Mouse (Mus musculus): ENCODE data around the gene Trrap. TPM values are rescaled to one million over a fixed set of nuclear protein-coding genes. Genes with fewer than 3 reads are reported as not detected.

Trrap gene
- polyA plus RNA-seq, 1 experiment from 2014 or later: 15.5 TPM

DNA sequence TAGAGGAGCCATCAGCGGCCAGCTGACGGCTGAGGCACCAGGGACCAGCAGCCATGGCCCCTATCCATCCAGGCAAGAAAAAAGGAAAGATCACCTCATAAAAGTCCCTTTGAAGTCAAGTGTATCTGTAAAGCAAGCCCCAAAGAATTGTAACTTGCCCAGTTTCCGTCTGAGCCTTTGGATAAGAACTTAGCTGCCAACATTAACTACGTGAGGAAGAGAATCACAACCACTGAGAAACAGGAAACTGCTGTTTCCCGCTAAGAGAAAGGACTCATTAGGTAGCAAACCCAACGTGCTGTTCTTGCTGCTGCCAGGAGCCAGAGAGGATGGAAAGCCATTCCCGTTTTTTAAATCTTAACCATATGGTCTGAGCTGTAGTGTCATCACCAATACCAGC is 103.2 kb downstream of the Trrap start:
- Histone ChIP-seq H3K4me1 (ENCODE audit: control insufficient read depth, low read depth, low read length) (no peaks in the 10 kb centered on the region), H3K9me3 (replicated peaks; ENCODE audit: control insufficient read depth, low read length) (no peaks in the 10 kb centered on the region), H3K36me3 (ENCODE audit: control insufficient read depth, insufficient read depth) (no peaks in the 10 kb centered on the region), H3K9ac (ENCODE audit: low read depth, low read length) (no peak overlapping the region), H3K27ac (ENCODE audit: low read length) (no peak overlapping the region), H3K4me2 (ENCODE audit: low read depth, low read length) (no peak overlapping the region), H3K4me3 (ENCODE audit: low read depth, low read length) (no peak overlapping the region), H3K27me3 (ENCODE audit: control insufficient read depth, insufficient read depth, low read depth, low read length) (no peaks in the 10 kb centered on the region)
- no peak for ATAC-seq (ENCODE audit: low read depth)
- 31% methylated on average over 7 of the region's 7 CpGs for WGBS (ENCODE audit: insufficient replicate concordance)

- Histone ChIP-seq H3K27ac (ENCODE audit: low read length) (no peak overlapping the region), H3K4me1 (ENCODE audit: control insufficient read depth, low read depth, low read length) (no peaks in the 10 kb centered on the region), H3K36me3 (ENCODE audit: control insufficient read depth, insufficient read depth) (no peaks in the 10 kb centered on the region), H3K4me3 (ENCODE audit: low read depth, low read length) (no peak overlapping the region), H3K4me2 (ENCODE audit: low read depth, low read length) (no peak overlapping the region), H3K27me3 (ENCODE audit: control insufficient read depth, insufficient read depth, low read depth, low read length) (no peaks in the 10 kb centered on the region), H3K9me3 (replicated peaks; ENCODE audit: control insufficient read depth, low read length) (no peaks in the 10 kb centered on the region), H3K9ac (ENCODE audit: low read depth, low read length) (no peak overlapping the region)
- 85% methylated on average over 1 of the region's 1 CpGs for WGBS (ENCODE audit: insufficient replicate concordance)
- no peak for ATAC-seq (ENCODE audit: low read depth)
Observed at GRCm38 (mm10) chr5:144871775-144872174, 104.2 kb downstream of the Trrap start.

GRCm38 (mm10) chr5:144872326-144872725 is 104.8 kb downstream of the Trrap start:
- Histone ChIP-seq H3K4me1 (ENCODE audit: control insufficient read depth, low read depth, low read length) (no peaks in the 10 kb centered on the region), H3K9me3 (replicated peaks; ENCODE audit: control insufficient read depth, low read length) (no peaks in the 10 kb centered on the region), H3K9ac (ENCODE audit: low read depth, low read length) (no peak overlapping the region), H3K27me3 (ENCODE audit: control insufficient read depth, insufficient read depth, low read depth, low read length) (no peaks in the 10 kb centered on the region), H3K27ac (ENCODE audit: low read length) (no peak overlapping the region), H3K4me3 (ENCODE audit: low read depth, low read length) (no peak overlapping the region), H3K4me2 (ENCODE audit: low read depth, low read length) (no peak overlapping the region), H3K36me3 (ENCODE audit: control insufficient read depth, insufficient read depth) (no peaks in the 10 kb centered on the region)
- ATAC-seq (ENCODE audit: low read depth): no peak
- whole genome bisulfite sequencing (ENCODE audit: insufficient replicate concordance): 61% methylated on average over 5 of the region's 5 CpGs

DNA sequence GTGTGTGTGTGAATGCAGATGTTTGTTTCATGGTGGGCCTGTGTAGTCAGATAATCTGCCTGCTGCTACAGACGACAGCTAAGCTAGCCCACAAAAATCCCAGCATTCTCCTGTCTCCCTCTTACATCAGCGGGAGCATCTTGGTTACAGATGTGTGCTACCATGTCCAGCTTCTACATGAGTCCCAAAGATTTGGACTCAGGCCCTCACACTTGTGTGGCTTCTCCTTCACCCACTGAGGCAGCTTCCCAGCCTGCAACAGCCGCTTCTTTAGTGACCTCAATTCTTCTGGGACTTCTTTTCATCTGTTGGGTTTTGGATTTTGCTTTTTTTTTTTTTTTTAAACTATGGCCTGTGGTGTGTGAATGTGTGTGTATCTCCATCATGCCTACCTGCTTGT is 105.3 kb downstream of the Trrap start:
- H3K27me3 ChIP-seq (ENCODE audit: control insufficient read depth, insufficient read depth, low read depth, low read length): no peaks in the 10 kb centered on the region
- no peaks in the 10 kb centered on the region for H3K4me1 ChIP-seq (ENCODE audit: control insufficient read depth, low read depth, low read length)
- 57% methylated on average over 3 of the region's 3 CpGs for WGBS (ENCODE audit: insufficient replicate concordance)
- no peaks in the 10 kb centered on the region for H3K9me3 ChIP-seq (replicated peaks; ENCODE audit: control insufficient read depth, low read length)
- H3K4me2 ChIP-seq (ENCODE audit: low read depth, low read length): no peak overlapping the region
- no peak overlapping the region for H3K4me3 ChIP-seq (ENCODE audit: low read depth, low read length)
- H3K27ac ChIP-seq (ENCODE audit: low read length): no peak overlapping the region
- no peak overlapping the region for H3K9ac ChIP-seq (ENCODE audit: low read depth, low read length)
- ATAC-seq (ENCODE audit: low read depth): no peak
- H3K36me3 ChIP-seq (ENCODE audit: control insufficient read depth, insufficient read depth): no peaks in the 10 kb centered on the region

GRCm38 (mm10) chr5:144875227-144875626 is 107.7 kb downstream of the Trrap start:
- Histone ChIP-seq H3K4me3 (ENCODE audit: low read depth, low read length) (no peak overlapping the region), H3K4me1 (ENCODE audit: control insufficient read depth, low read depth, low read length) (no peaks in the 10 kb centered on the region), H3K27ac (ENCODE audit: low read length) (no peak overlapping the region), H3K27me3 (ENCODE audit: control insufficient read depth, insufficient read depth, low read depth, low read length) (no peaks in the 10 kb centered on the region), H3K9me3 (replicated peaks; ENCODE audit: control insufficient read depth, low read length) (no peaks in the 10 kb centered on the region), H3K4me2 (ENCODE audit: low read depth, low read length) (no peak overlapping the region), H3K9ac (ENCODE audit: low read depth, low read length) (no peak overlapping the region), H3K36me3 (ENCODE audit: control insufficient read depth, insufficient read depth) (no peaks in the 10 kb centered on the region; the same call in 1 of the 2 replicates)
- WGBS (ENCODE audit: insufficient replicate concordance): 76% methylated on average over 6 of the region's 6 CpGs
- no peak for ATAC-seq (ENCODE audit: low read depth)

DNA sequence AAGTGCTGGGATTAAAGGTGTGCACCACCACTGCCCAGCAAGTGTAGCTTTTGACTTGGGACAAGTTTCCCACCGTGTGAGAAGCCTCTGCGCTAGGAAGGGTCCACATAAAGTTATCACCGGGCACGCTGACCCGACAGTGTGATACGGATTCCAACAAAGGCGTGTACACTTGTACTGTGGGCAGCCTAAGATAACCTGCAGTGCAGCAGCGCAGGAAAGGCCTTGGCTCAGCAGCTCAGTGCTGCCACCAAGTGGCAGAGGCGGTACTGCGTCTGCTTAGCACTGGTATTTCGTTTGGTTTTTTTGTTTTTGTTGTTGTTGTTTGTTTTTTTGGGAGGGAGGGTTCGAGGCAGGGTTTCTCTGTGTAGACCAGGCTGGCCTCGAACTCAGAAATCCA is 108.4 kb downstream of the Trrap start:
- ATAC-seq (ENCODE audit: low read depth): peak; percentile 31

GRCm38 (mm10) chr5:144877021-144877420 is 109.5 kb downstream of the Trrap start:
- Histone ChIP-seq H3K4me1 (ENCODE audit: control insufficient read depth, low read depth, low read length) (no peaks in the 10 kb centered on the region), H3K9ac (ENCODE audit: low read depth, low read length) (no peak overlapping the region)
- 81% methylated on average over 15 of the region's 15 CpGs for WGBS (ENCODE audit: insufficient replicate concordance)

More for the DNA sequence above, 108.4 kb downstream of the Trrap start:
- no peak overlapping the region for H3K4me2 ChIP-seq (ENCODE audit: low read depth, low read length)
- no peak overlapping the region for H3K27ac ChIP-seq (ENCODE audit: low read length)
- 4% methylated on average over 13 of the region's 13 CpGs for WGBS (ENCODE audit: insufficient replicate concordance)
- H3K36me3 ChIP-seq (ENCODE audit: control insufficient read depth, insufficient read depth): no peaks in the 10 kb centered on the region; the same call in 1 of the 2 replicates
- H3K9me3 ChIP-seq (replicated peaks; ENCODE audit: control insufficient read depth, low read length): no peaks in the 10 kb centered on the region
- no peak overlapping the region for H3K4me3 ChIP-seq (ENCODE audit: low read depth, low read length)
- no peaks in the 10 kb centered on the region for H3K27me3 ChIP-seq (ENCODE audit: control insufficient read depth, insufficient read depth, low read depth, low read length)
- H3K9ac ChIP-seq (ENCODE audit: low read depth, low read length): no peak overlapping the region
- no peaks in the 10 kb centered on the region for H3K4me1 ChIP-seq (ENCODE audit: control insufficient read depth, low read depth, low read length)

DNA sequence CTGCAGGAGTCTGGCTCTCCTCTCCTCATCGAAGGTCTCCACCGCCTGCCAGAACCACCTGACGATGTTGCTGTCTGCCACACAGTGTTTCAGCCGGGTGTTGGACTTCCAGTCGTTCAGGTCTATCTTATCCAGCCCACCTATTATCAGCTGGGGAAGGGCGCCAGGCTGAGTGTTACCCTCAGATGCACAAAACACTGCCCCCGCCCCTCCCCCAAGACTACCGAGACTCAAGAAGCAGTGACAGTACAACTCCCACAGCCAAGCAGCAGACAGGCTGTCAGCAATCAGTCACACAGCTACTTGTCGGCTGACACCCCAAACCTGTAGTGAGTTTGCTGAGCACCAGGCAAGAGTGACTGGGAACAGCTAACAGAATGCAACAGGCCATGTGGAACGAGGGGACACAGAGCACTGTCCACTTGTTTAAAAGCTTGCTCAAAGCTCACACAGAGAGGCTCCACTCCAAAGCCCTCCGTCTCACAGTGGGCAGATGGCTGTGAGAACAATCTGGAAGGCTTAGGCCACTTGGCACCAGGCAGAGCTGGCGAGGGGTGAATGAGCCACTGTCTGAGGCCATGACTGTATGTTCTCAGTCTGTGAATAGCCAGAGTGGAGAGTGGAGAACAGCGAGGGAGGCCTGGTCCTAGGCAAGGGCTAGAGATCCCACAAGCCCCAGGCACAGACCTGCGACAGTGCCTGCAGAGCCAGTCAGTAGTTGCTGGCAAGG is 114.3 kb downstream of the Trrap start:
- ATAC-seq (ENCODE audit: low read depth): no peak
- H3K4me3 ChIP-seq (ENCODE audit: low read depth, low read length): no peak overlapping the region
- no peaks in the 10 kb centered on the region for H3K9me3 ChIP-seq (replicated peaks; ENCODE audit: control insufficient read depth, low read length)
- no peaks in the 10 kb centered on the region; the same call in none of the 2 replicates for H3K36me3 ChIP-seq (ENCODE audit: control insufficient read depth, insufficient read depth)
- H3K27me3 ChIP-seq (ENCODE audit: control insufficient read depth, insufficient read depth, low read depth, low read length): no peaks in the 10 kb centered on the region
- H3K4me1 ChIP-seq (ENCODE audit: control insufficient read depth, low read depth, low read length): no peaks in the 10 kb centered on the region
- no peak overlapping the region for H3K9ac ChIP-seq (ENCODE audit: low read depth, low read length)
- H3K27ac ChIP-seq (ENCODE audit: low read length): no peak overlapping the region
- WGBS (ENCODE audit: insufficient replicate concordance): 60% methylated on average over 14 of the region's 14 CpGs
- no peak overlapping the region for H3K4me2 ChIP-seq (ENCODE audit: low read depth, low read length)

More at GRCm38 (mm10) chr5:144877021-144877420, 109.5 kb downstream of the Trrap start:
- no peak overlapping the region for H3K4me3 ChIP-seq (ENCODE audit: low read depth, low read length)
- H3K27ac ChIP-seq (ENCODE audit: low read length): no peak overlapping the region
- no peaks in the 10 kb centered on the region for H3K27me3 ChIP-seq (ENCODE audit: control insufficient read depth, insufficient read depth, low read depth, low read length)
- H3K4me2 ChIP-seq (ENCODE audit: low read depth, low read length): no peak overlapping the region
- H3K9me3 ChIP-seq (replicated peaks; ENCODE audit: control insufficient read depth, low read length): no peaks in the 10 kb centered on the region
- no peaks in the 10 kb centered on the region; the same call in none of the 2 replicates for H3K36me3 ChIP-seq (ENCODE audit: control insufficient read depth, insufficient read depth)
- ATAC-seq (ENCODE audit: low read depth): no peak

DNA sequence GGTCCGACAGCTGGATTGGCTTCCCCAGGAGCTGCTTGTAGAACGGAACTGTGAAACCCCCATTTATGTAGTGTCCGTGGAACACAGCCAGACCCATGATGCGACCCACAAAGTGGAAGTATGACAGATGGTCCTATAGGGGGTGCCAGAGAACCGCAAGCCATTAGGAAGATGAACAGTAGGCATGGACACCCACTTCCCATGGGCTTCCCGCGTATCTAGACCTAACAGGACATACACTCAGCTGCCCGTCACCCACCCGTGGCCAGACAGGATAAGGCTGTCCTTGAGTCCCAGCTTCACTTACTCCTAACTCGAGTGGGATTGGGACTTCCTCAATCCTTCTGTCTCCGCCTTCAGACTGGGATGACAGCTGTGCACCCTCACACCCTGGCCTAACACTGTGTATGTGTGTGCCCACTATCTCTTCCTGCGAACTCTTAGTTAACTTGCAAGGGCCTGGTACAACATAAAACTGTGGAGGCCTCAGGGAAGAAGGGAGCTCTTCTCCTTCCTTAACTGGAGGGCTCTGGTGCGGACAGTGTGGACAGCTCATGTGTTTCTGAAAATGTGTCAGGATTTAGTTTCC is 117.2 kb downstream of the Trrap start:
- Histone ChIP-seq H3K9me3 (replicated peaks; ENCODE audit: control insufficient read depth, low read length) (no peaks in the 10 kb centered on the region), H3K4me2 (ENCODE audit: low read depth, low read length) (no peak overlapping the region), H3K4me1 (ENCODE audit: control insufficient read depth, low read depth, low read length) (no peaks in the 10 kb centered on the region), H3K36me3 (ENCODE audit: control insufficient read depth, insufficient read depth) (no peaks in the 10 kb centered on the region; the same call in none of the 2 replicates), H3K27ac (ENCODE audit: low read length) (no peak overlapping the region), H3K4me3 (ENCODE audit: low read depth, low read length) (no peak overlapping the region), H3K27me3 (ENCODE audit: control insufficient read depth, insufficient read depth, low read depth, low read length) (no peaks in the 10 kb centered on the region), H3K9ac (ENCODE audit: low read depth, low read length) (no peak overlapping the region)
- WGBS (ENCODE audit: insufficient replicate concordance): 70% methylated on average over 13 of the region's 13 CpGs
- no peak for ATAC-seq (ENCODE audit: low read depth)
